Mouse (Mus musculus) spleen, adult 2 months (tissue): ENCODE measurements at regions not wholly inside any gene's neighbourhood (a gene's known extent, or its start where the extent isn't known, plus 50 kb on each side); places are given as distances from the start of the nearest gene placed in this dataset.

Source experiments
- CTCF ChIP-seq: fragments of 200-500 bp; IDR thresholded peaks from 2 replicates; pipeline ENCODE4 v1.5.1; 2011; ENCODE audit warnings: mild to moderate bottlenecking, inconsistent platforms; ENCODE audit not compliant: insufficient read depth, insufficient read length, insufficient replicate concordance; ENCODE audit errors: extremely low read depth
- POLR2A ChIP-seq: fragments of 200-500 bp; IDR thresholded peaks from 2 replicates; pipeline ENCODE4 v1.6.1; 2011; ENCODE audit warnings: low read depth, low read length, inconsistent platforms

- no peak for TF ChIP-seq CTCF
- no peak for TF ChIP-seq POLR2A
Measured at GRCm38 (mm10) chr7:116609906-116610305, 105.7 kb downstream of the Nucb2 start.
